Comparison of ENCODE assay signal across 8 mouse cellular contexts in the genomic region with DNA sequence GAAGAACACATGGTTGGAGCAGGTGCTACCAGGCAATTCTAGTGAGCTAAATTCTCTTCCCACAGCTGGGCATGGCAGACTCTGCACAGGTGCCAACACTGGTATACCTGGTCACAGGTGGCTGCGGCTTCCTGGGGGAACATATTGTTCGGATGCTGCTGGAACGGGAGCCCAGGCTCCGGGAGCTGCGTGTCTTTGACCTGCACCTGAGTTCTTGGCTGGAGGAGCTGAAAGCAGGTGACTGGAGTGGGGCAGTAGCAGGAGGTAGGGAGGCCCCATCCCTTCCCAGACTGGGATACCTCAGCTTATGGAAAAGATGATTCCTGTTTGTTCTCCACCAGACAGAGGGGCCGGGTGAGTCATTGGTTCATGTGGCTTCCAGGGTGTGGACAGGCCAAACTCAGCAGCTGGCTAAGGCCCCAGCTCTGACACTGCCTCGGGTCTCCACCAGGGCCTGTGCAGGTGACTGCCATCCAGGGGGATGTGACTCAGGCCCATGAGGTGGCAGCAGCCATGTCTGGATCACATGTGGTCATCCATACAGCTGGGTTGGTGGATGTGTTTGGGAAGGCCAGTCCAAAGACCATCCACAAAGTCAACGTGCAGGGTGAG. TPM values are rescaled to one million over a fixed set of nuclear protein-coding genes. Genes with fewer than 3 reads are reported as not detected.
DNase-seq lines count a peak whose midpoint lies in the region; ATAC-seq lines count a peak whose summit lies in the region.

No protein-coding gene starts in this region.

- H3K4me2 ChIP-seq in embryonic facial prominence, embryonic 11.5 days (ENCODE audit: low read depth, low read length), result no peak overlapping the region
- H3K4me2 ChIP-seq in midbrain, embryonic 12.5 days (replicated peaks), result no peak overlapping the region

- no peak overlapping the region for H3K27ac ChIP-seq in embryonic facial prominence, embryonic 11.5 days (replicated peaks; ENCODE audit: low read depth, low read length)
- no peak overlapping the region for H3K27ac ChIP-seq in embryonic facial prominence, embryonic 10.5 days (replicated peaks)
- H3K27ac ChIP-seq in midbrain, embryonic 12.5 days (replicated peaks), result 0 out of 2 replicates have a peak overlapping the region, but pooled peaks have one; percentile 1
- no peak overlapping the region for H3K27ac ChIP-seq in midbrain, embryonic 10.5 days (replicated peaks)
- peak overlapping the region; percentile 68 for H3K27ac ChIP-seq in macrophage

- 86% methylated on average over 8 of the region's 8 CpGs for WGBS in embryonic facial prominence, embryonic 11.5 days
- 92% methylated on average over 8 of the region's 8 CpGs for WGBS in embryonic facial prominence, embryonic 10.5 days
- WGBS in midbrain, embryonic 12.5 days, result 93% methylated on average over 8 of the region's 8 CpGs
- 93% methylated on average over 8 of the region's 8 CpGs for WGBS in midbrain, embryonic 10.5 days
- 79% methylated on average over 8 of the region's 8 CpGs for WGBS in macrophage (ENCODE audit: missing documents)

- no peaks in the 10 kb centered on the region for H3K27me3 ChIP-seq in embryonic facial prominence, embryonic 11.5 days (ENCODE audit: control insufficient read depth, insufficient read depth, low read length)
- H3K27me3 ChIP-seq in embryonic facial prominence, embryonic 10.5 days (replicated peaks; ENCODE audit: low read depth, poor library complexity, severe bottlenecking), result no peaks in the 10 kb centered on the region
- no peaks in the 10 kb centered on the region for H3K27me3 ChIP-seq in midbrain, embryonic 12.5 days
- no peaks in the 10 kb centered on the region for H3K27me3 ChIP-seq in midbrain, embryonic 10.5 days (ENCODE audit: low read depth, poor library complexity, severe bottlenecking)

- DNase-seq in embryonic facial prominence, embryonic 11.5 days (ENCODE audit: low spot score), result no peak
- no peak for DNase-seq in embryonic facial prominence, embryonic 10.5 days (ENCODE audit: low spot score)
- no peak for DNase-seq in midbrain, embryonic 10.5 days (ENCODE audit: low spot score)
- peak; percentile 33 for DNase-seq in heart, postnatal 4 days
- DNase-seq in thymus, postnatal 0 days (ENCODE audit: low spot score), result no peak

- peak; percentile 12; the same call in 1 of the 2 replicates for ATAC-seq in embryonic facial prominence, embryonic 11.5 days (replicated peaks; ENCODE audit: insufficient number of reproducible peaks, low FRiP score, low TSS enrichment, low read depth)
- ATAC-seq in midbrain, embryonic 12.5 days (ENCODE audit: low FRiP score, low read depth), result no peak
- ATAC-seq in granulocyte monocyte progenitor cell, adult 5-6 weeks (replicated peaks; ENCODE audit: poor library complexity, severe bottlenecking), result no peak

- peaks cover 26% of the 10 kb centered on the region for H3K36me3 ChIP-seq in embryonic facial prominence, embryonic 11.5 days (replicated peaks; ENCODE audit: control insufficient read depth, insufficient read depth, low read depth, low read length)
- H3K36me3 ChIP-seq in embryonic facial prominence, embryonic 10.5 days (replicated peaks), result peaks cover 87% of the 10 kb centered on the region
- peaks cover 56% of the 10 kb centered on the region for H3K36me3 ChIP-seq in midbrain, embryonic 12.5 days
- H3K36me3 ChIP-seq in midbrain, embryonic 10.5 days, result peaks cover 78% of the 10 kb centered on the region
- peaks cover 49% of the 10 kb centered on the region for H3K36me3 ChIP-seq in macrophage (ENCODE audit: inconsistent target)

- H3K79me2 ChIP-seq in macrophage (ENCODE audit: inconsistent target), result peaks cover 10% of the 10 kb centered on the region; the same call in 1 of the 2 replicates

- no peak overlapping the region for H3K4me3 ChIP-seq in embryonic facial prominence, embryonic 11.5 days (ENCODE audit: low read depth, low read length)
- no peak overlapping the region for H3K4me3 ChIP-seq in embryonic facial prominence, embryonic 10.5 days
- H3K4me3 ChIP-seq in midbrain, embryonic 12.5 days, result no peak overlapping the region
- no peak overlapping the region for H3K4me3 ChIP-seq in midbrain, embryonic 10.5 days
- peak overlapping the region; percentile 47 for H3K4me3 ChIP-seq in macrophage (ENCODE audit: inconsistent target)

- H3K9ac ChIP-seq in embryonic facial prominence, embryonic 11.5 days (replicated peaks; ENCODE audit: low read length), result no peak overlapping the region; the same call in 1 of the 2 replicates
- no peak overlapping the region for H3K9ac ChIP-seq in midbrain, embryonic 12.5 days (replicated peaks)

- 0 out of 2 replicates have a peak, but pooled peaks cover 5% of the 10 kb centered on the region for H3K4me1 ChIP-seq in embryonic facial prominence, embryonic 11.5 days (ENCODE audit: control insufficient read depth, insufficient read depth, low read length)
- H3K4me1 ChIP-seq in embryonic facial prominence, embryonic 10.5 days, result peaks cover 9% of the 10 kb centered on the region
- 0 out of 2 replicates have a peak, but pooled peaks cover 5% of the 10 kb centered on the region for H3K4me1 ChIP-seq in midbrain, embryonic 12.5 days
- H3K4me1 ChIP-seq in midbrain, embryonic 10.5 days, result peaks cover 8% of the 10 kb centered on the region

- H3K9me3 ChIP-seq in embryonic facial prominence, embryonic 11.5 days (replicated peaks; ENCODE audit: control insufficient read depth, low read length), result no peaks in the 10 kb centered on the region
- no peaks in the 10 kb centered on the region for H3K9me3 ChIP-seq in embryonic facial prominence, embryonic 10.5 days
- H3K9me3 ChIP-seq in midbrain, embryonic 12.5 days, result no peaks in the 10 kb centered on the region
- no peaks in the 10 kb centered on the region for H3K9me3 ChIP-seq in midbrain, embryonic 10.5 days (replicated peaks)

RNA-seq across cellular contexts. Expression of a gene that starts 0.7 kb away (rescaled TPM):
- polyA plus RNA-seq in embryonic facial prominence, embryonic 11.5 days (2014; fragmentation: Nextera tagmentation; extraction: Ambion mirVana), result 8.2 and 8.3 TPM in 2 replicates
- polyA plus RNA-seq in embryonic facial prominence, embryonic 10.5 days (2016; fragmentation: Nextera tagmentation; extraction: Ambion mirVana), result 6.8 and 8.0 TPM in 2 replicates
- polyA plus RNA-seq in midbrain, embryonic 12.5 days (2016; fragmentation: Nextera tagmentation; extraction: Ambion mirVana), result 8.1 and 8.3 TPM in 2 replicates
- polyA plus RNA-seq in midbrain, embryonic 10.5 days (2016; fragmentation: Nextera tagmentation; extraction: Ambion mirVana), result 5.0 and 7.2 TPM in 2 replicates
- 10 to 100 TPM in 1 of 2 experiments, 1 to 10 TPM in 1; 9.6 to 10.3 TPM for total RNA-seq in heart, postnatal 4 days (2021)
- total RNA-seq in macrophage (2018; cell fraction: chromatin; rRNA removed), result 100 to 1,000 TPM in 14 of 26 experiments, 10 to 100 TPM in 12; 57.9 to 161 (median 103) TPM
- total RNA-seq in macrophage (2018; cell fraction: cytosol; rRNA removed), result 10 to 100 TPM; 25.1 to 48.5 (median 36.4) TPM
- total RNA-seq in macrophage (2018; cell fraction: nucleus; rRNA removed), result 100 to 1,000 TPM in 7 of 26 experiments, 10 to 100 TPM in 19; 46.6 to 154 (median 81.2) TPM
- 14.9 to 55.1 TPM (median 55.0 TPM) in 3 replicates for polyA plus RNA-seq in macrophage (2018)
- 27.6 and 29.6 TPM in 2 replicates for total RNA-seq in granulocyte monocyte progenitor cell, adult 5-6 weeks (2014; fragmentation: Nextera tagmentation)
- 19.1 and 31.6 TPM in 2 replicates for total RNA-seq in granulocyte monocyte progenitor cell, adult 5-6 weeks (2017)
- 8.7 and 10.4 TPM in 2 replicates for polyA plus RNA-seq in thymus, postnatal 0 days (2015; fragmentation: Nextera tagmentation; extraction: Ambion mirVana)

RNA-seq across cellular contexts. Expression of a gene that starts 15.7 kb away (rescaled TPM):
- not detected in 2 replicates for polyA plus RNA-seq in embryonic facial prominence, embryonic 11.5 days (2014; fragmentation: Nextera tagmentation; extraction: Ambion mirVana)
- polyA plus RNA-seq in embryonic facial prominence, embryonic 10.5 days (2016; fragmentation: Nextera tagmentation; extraction: Ambion mirVana), result not detected in 2 replicates
- polyA plus RNA-seq in midbrain, embryonic 12.5 days (2016; fragmentation: Nextera tagmentation; extraction: Ambion mirVana), result not detected in 2 replicates
- 0.35 TPM in 1 of 2 replicates, not detected in the other for polyA plus RNA-seq in midbrain, embryonic 10.5 days (2016; fragmentation: Nextera tagmentation; extraction: Ambion mirVana)
- 1 to 10 TPM; 3.0 to 3.2 TPM for total RNA-seq in heart, postnatal 4 days (2021)
- total RNA-seq in macrophage (2018; cell fraction: chromatin; rRNA removed), result 10 to 100 TPM in 1 of 26 experiments, 1 to 10 TPM in 9, under 1 TPM in 4, not detected in 12; 0.47 to 11.1 (median 2.4) TPM
- total RNA-seq in macrophage (2018; cell fraction: cytosol; rRNA removed), result 1 to 10 TPM in 24 of 26 experiments, under 1 TPM in 1, not detected in 1; 0.71 to 5.1 (median 2.8) TPM
- total RNA-seq in macrophage (2018; cell fraction: nucleus; rRNA removed), result 1 to 10 TPM in 11 of 26 experiments, under 1 TPM in 1, not detected in 14; 0.84 to 8.0 (median 2.8) TPM
- polyA plus RNA-seq in macrophage (2018), result 0.49 to 3.2 TPM (median 0.57 TPM) in 3 replicates
- total RNA-seq in granulocyte monocyte progenitor cell, adult 5-6 weeks (2014; fragmentation: Nextera tagmentation), result not detected in 2 replicates
- total RNA-seq in granulocyte monocyte progenitor cell, adult 5-6 weeks (2017), result 1.2 TPM in 1 of 2 replicates, not detected in the other
- not detected in 2 replicates for polyA plus RNA-seq in thymus, postnatal 0 days (2015; fragmentation: Nextera tagmentation; extraction: Ambion mirVana)

RNA-seq across cellular contexts. Expression of a gene that starts 23.0 kb away (rescaled TPM):
- 13.0 and 14.3 TPM in 2 replicates for polyA plus RNA-seq in embryonic facial prominence, embryonic 11.5 days (2014; fragmentation: Nextera tagmentation; extraction: Ambion mirVana)
- polyA plus RNA-seq in embryonic facial prominence, embryonic 10.5 days (2016; fragmentation: Nextera tagmentation; extraction: Ambion mirVana), result 22.5 and 29.3 TPM in 2 replicates
- 20.1 and 21.5 TPM in 2 replicates for polyA plus RNA-seq in midbrain, embryonic 12.5 days (2016; fragmentation: Nextera tagmentation; extraction: Ambion mirVana)
- polyA plus RNA-seq in midbrain, embryonic 10.5 days (2016; fragmentation: Nextera tagmentation; extraction: Ambion mirVana), result 19.5 and 21.6 TPM in 2 replicates
- 10 to 100 TPM; 67.1 to 75.3 TPM for total RNA-seq in heart, postnatal 4 days (2021)
- 1,000 to 10,000 TPM in 1 of 26 experiments, 100 to 1,000 TPM in 25; 381 to 1,183 (median 600) TPM for total RNA-seq in macrophage (2018; cell fraction: chromatin; rRNA removed)
- 100 to 1,000 TPM; 129 to 190 (median 156) TPM for total RNA-seq in macrophage (2018; cell fraction: cytosol; rRNA removed)
- 100 to 1,000 TPM; 191 to 554 (median 353) TPM for total RNA-seq in macrophage (2018; cell fraction: nucleus; rRNA removed)
- polyA plus RNA-seq in macrophage (2018), result 150 to 165 TPM (median 155 TPM) in 3 replicates
- total RNA-seq in granulocyte monocyte progenitor cell, adult 5-6 weeks (2014; fragmentation: Nextera tagmentation), result 88.9 and 105 TPM in 2 replicates
- 37.7 and 38.8 TPM in 2 replicates for total RNA-seq in granulocyte monocyte progenitor cell, adult 5-6 weeks (2017)
- 48.9 and 50.5 TPM in 2 replicates for polyA plus RNA-seq in thymus, postnatal 0 days (2015; fragmentation: Nextera tagmentation; extraction: Ambion mirVana)

RNA-seq across cellular contexts. Expression of a gene that starts 23.2 kb away (rescaled TPM):
- 4.7 and 4.9 TPM in 2 replicates for polyA plus RNA-seq in embryonic facial prominence, embryonic 11.5 days (2014; fragmentation: Nextera tagmentation; extraction: Ambion mirVana)
- polyA plus RNA-seq in embryonic facial prominence, embryonic 10.5 days (2016; fragmentation: Nextera tagmentation; extraction: Ambion mirVana), result 4.7 and 6.5 TPM in 2 replicates
- polyA plus RNA-seq in midbrain, embryonic 12.5 days (2016; fragmentation: Nextera tagmentation; extraction: Ambion mirVana), result 16.3 and 19.9 TPM in 2 replicates
- polyA plus RNA-seq in midbrain, embryonic 10.5 days (2016; fragmentation: Nextera tagmentation; extraction: Ambion mirVana), result 5.4 and 9.7 TPM in 2 replicates
- 1 to 10 TPM in 1 of 2 experiments, under 1 TPM in 1; 0.90 to 1.2 TPM for total RNA-seq in heart, postnatal 4 days (2021)
- 1 to 10 TPM in 2 of 26 experiments, under 1 TPM in 10, not detected in 14; 0.17 to 2.3 (median 0.48) TPM for total RNA-seq in macrophage (2018; cell fraction: chromatin; rRNA removed)
- under 1 TPM in 2 of 26 experiments, not detected in 24; under 0.01 to 0.03 TPM for total RNA-seq in macrophage (2018; cell fraction: cytosol; rRNA removed)
- total RNA-seq in macrophage (2018; cell fraction: nucleus; rRNA removed), result under 1 TPM in 8 of 26 experiments, not detected in 18; 0.10 to 0.74 (median 0.37) TPM
- polyA plus RNA-seq in macrophage (2018), result 0.05 to 0.09 TPM in 2 of 3 replicates, not detected in the other
- 0.62 and 0.88 TPM in 2 replicates for total RNA-seq in granulocyte monocyte progenitor cell, adult 5-6 weeks (2014; fragmentation: Nextera tagmentation)
- not detected in 2 replicates for total RNA-seq in granulocyte monocyte progenitor cell, adult 5-6 weeks (2017)
- polyA plus RNA-seq in thymus, postnatal 0 days (2015; fragmentation: Nextera tagmentation; extraction: Ambion mirVana), result 0.19 and 0.49 TPM in 2 replicates

RNA-seq across cellular contexts. Expression of a gene that starts 24.6 kb away (rescaled TPM):
- polyA plus RNA-seq in embryonic facial prominence, embryonic 11.5 days (2014; fragmentation: Nextera tagmentation; extraction: Ambion mirVana), result 21.7 and 22.0 TPM in 2 replicates
- polyA plus RNA-seq in embryonic facial prominence, embryonic 10.5 days (2016; fragmentation: Nextera tagmentation; extraction: Ambion mirVana), result 14.7 and 15.2 TPM in 2 replicates
- 22.9 and 23.7 TPM in 2 replicates for polyA plus RNA-seq in midbrain, embryonic 12.5 days (2016; fragmentation: Nextera tagmentation; extraction: Ambion mirVana)
- polyA plus RNA-seq in midbrain, embryonic 10.5 days (2016; fragmentation: Nextera tagmentation; extraction: Ambion mirVana), result 13.4 and 14.7 TPM in 2 replicates
- total RNA-seq in heart, postnatal 4 days (2021), result 10 to 100 TPM; 30.8 to 32.0 TPM
- 10 to 100 TPM; 26.9 to 77.9 (median 54.2) TPM for total RNA-seq in macrophage (2018; cell fraction: chromatin; rRNA removed)
- total RNA-seq in macrophage (2018; cell fraction: cytosol; rRNA removed), result 10 to 100 TPM in 24 of 26 experiments, 1 to 10 TPM in 2; 9.5 to 20.2 (median 15.4) TPM
- total RNA-seq in macrophage (2018; cell fraction: nucleus; rRNA removed), result 10 to 100 TPM; 18.5 to 54.6 (median 32.5) TPM
- 11.6 to 14.1 TPM (median 12.7 TPM) in 3 replicates for polyA plus RNA-seq in macrophage (2018)
- total RNA-seq in granulocyte monocyte progenitor cell, adult 5-6 weeks (2014; fragmentation: Nextera tagmentation), result 59.6 and 105 TPM in 2 replicates
- 11.9 and 12.4 TPM in 2 replicates for total RNA-seq in granulocyte monocyte progenitor cell, adult 5-6 weeks (2017)
- polyA plus RNA-seq in thymus, postnatal 0 days (2015; fragmentation: Nextera tagmentation; extraction: Ambion mirVana), result 18.2 and 21.1 TPM in 2 replicates

Comparison
In these comparisons a context has a peak if more than half of its experiments do, and no peak if none do; other contexts are left out.
1. H3K27ac ChIP-seq: peak in midbrain, embryonic 12.5 days (single experiment) and macrophage (single experiment); none in embryonic facial prominence, embryonic 11.5 days (single experiment), embryonic facial prominence, embryonic 10.5 days (single experiment) and midbrain, embryonic 10.5 days (single experiment).